Mouse (Mus musculus): ENCODE results near the gene Olfr1412.

Gene Olfr1412

GRCm38 (mm10) chr1:92637501-92638172, 52.1 kb downstream of the Olfr1412 start:
- no peak for DNase-seq (ENCODE audit: low read depth in 1 of 2, low spot score in 2 of 2)

DNA sequence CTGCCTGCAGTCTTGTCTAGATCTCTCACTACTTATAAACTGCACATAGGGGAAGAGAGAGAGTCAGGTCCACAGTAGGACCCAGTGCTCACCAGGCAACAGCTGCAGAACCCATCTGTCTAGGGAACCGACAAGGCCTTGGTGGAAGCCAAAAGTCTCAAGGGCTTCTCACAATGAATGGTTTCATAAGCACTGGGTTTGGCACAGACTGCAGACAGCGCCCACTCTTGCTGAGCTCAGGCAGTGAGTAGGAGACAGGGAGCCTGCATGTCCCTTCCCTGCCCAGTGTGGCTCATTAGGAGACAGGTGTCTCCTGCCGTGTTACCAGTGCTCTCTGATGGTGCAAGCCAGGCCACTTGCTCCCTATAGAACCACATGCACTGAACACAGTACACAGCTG, 52.6 kb downstream of the Olfr1412 start:
- DNase-seq (ENCODE audit: low read depth in 1 of 2, low spot score in 2 of 2), result no peak

- DNase-seq (ENCODE audit: low read depth in 1 of 2, low spot score in 2 of 2), result no peak
These were observed 53.2 kb downstream of the Olfr1412 start for GRCm38 (mm10) chr1:92638736-92639135.

- no peak for DNase-seq (ENCODE audit: low read depth in 1 of 2, low spot score in 2 of 2)
These were observed 54.8 kb downstream of the Olfr1412 start for GRCm38 (mm10) chr1:92640393-92640792.
